Mouse (Mus musculus): ENCODE data around the gene Hist1h3b.

DNA sequence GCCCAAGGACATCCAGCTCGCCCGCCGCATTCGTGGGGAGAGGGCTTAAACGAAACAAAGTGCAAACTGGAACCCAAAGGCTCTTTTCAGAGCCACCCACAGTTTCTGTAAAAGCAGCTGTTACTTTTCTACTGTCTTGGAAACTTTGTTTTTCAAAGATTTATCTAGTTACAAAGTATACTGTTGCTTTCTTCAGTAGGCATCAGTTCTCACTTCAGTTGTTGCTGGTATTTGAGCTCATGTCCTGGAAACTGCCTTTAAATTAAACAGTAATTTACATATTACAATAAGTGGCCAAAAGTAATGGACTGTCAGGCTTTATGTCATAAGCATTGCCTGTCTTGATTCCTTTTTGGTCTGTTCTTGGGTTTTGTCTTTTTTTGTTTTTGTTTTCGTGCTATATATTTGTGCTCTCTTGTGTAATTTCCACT, 690 bp downstream of the Hist1h3b start:
- TF ChIP-seq CTCF (IDR thresholded peaks at IDR 0.05; ENCODE audit: borderline replicate concordance, insufficient read depth, low read length) (no peak), POLR2A (IDR thresholded peaks at IDR 0.05; ENCODE audit: low read depth, low read length) (no peak)

Data from embryonic fibroblast, embryonic 13.5 days (primary cell).